Mouse (Mus musculus): ENCODE measurements around the gene H2-DMa. TPM values are rescaled to one million over a fixed set of nuclear protein-coding genes. Genes with fewer than 3 reads are reported as not detected.
A peak's percentile ranks its signal among the peaks of the same experiment; 100 is the strongest.

H2-DMa gene
- polyA plus RNA-seq, 1 experiment from 2014 or later, result 4.8 TPM

- peaks cover 13% of the 10 kb centered on the region; the same call in 1 of the 2 replicates for H3K36me3 ChIP-seq (replicated peaks)
- H3K9me3 ChIP-seq, result no peaks in the 10 kb centered on the region
- H3K4me3 ChIP-seq, result no peak overlapping the region
- H3K27ac ChIP-seq (replicated peaks), result no peak overlapping the region
- peaks cover 24% of the 10 kb centered on the region for H3K27me3 ChIP-seq (replicated peaks; ENCODE audit: low read depth, poor library complexity, severe bottlenecking)
- DNase-seq (ENCODE audit: low spot score), result no peak
- WGBS, result 87% methylated on average over 19 of the region's 19 CpGs
- H3K4me1 ChIP-seq, result peaks cover 33% of the 10 kb centered on the region
These were observed 11.0 kb downstream of the H2-DMa start for GRCm38 (mm10) chr17:34130073-34130947.

- no peak overlapping the region for H3K4me3 ChIP-seq
- H3K27me3 ChIP-seq (replicated peaks; ENCODE audit: low read depth, poor library complexity, severe bottlenecking), result peaks cover 36% of the 10 kb centered on the region
- H3K36me3 ChIP-seq (replicated peaks), result no peaks in the 10 kb centered on the region
- peaks cover 32% of the 10 kb centered on the region for H3K4me1 ChIP-seq
- no peak overlapping the region for H3K27ac ChIP-seq (replicated peaks)
- no peaks in the 10 kb centered on the region for H3K9me3 ChIP-seq
- no peak for DNase-seq (ENCODE audit: low spot score)
- 73% methylated on average over 7 of the region's 7 CpGs for WGBS
These were observed 12.6 kb downstream of the H2-DMa start for GRCm38 (mm10) chr17:34131911-34132310.

- H3K9me3 ChIP-seq, result no peaks in the 10 kb centered on the region
- 86% methylated on average over 11 of the region's 11 CpGs for WGBS
- H3K36me3 ChIP-seq (replicated peaks), result no peaks in the 10 kb centered on the region
- H3K27me3 ChIP-seq (replicated peaks; ENCODE audit: low read depth, poor library complexity, severe bottlenecking), result peaks cover 38% of the 10 kb centered on the region
- H3K4me1 ChIP-seq, result peaks cover 18% of the 10 kb centered on the region
- no peak for DNase-seq (ENCODE audit: low spot score)
- H3K4me3 ChIP-seq, result no peak overlapping the region
- H3K27ac ChIP-seq (replicated peaks), result no peak overlapping the region
These were observed 13.9 kb downstream of the H2-DMa start for GRCm38 (mm10) chr17:34133289-34133688.

GRCm38 (mm10) chr17:34134451-34134850 is 15.1 kb downstream of the H2-DMa start:
- WGBS, result 89% methylated on average over 3 of the region's 3 CpGs
- Histone ChIP-seq H3K9me3 (no peaks in the 10 kb centered on the region), H3K4me3 (no peak overlapping the region), H3K27ac (replicated peaks) (no peak overlapping the region), H3K27me3 (replicated peaks; ENCODE audit: low read depth, poor library complexity, severe bottlenecking) (peaks cover 39% of the 10 kb centered on the region), H3K36me3 (replicated peaks) (no peaks in the 10 kb centered on the region), H3K4me1 (peaks cover 16% of the 10 kb centered on the region)
- DNase-seq (ENCODE audit: low spot score), result no peak

- Histone ChIP-seq H3K4me1 (peaks cover 24% of the 10 kb centered on the region), H3K9me3 (no peaks in the 10 kb centered on the region), H3K27ac (replicated peaks) (peak overlapping the region; percentile 7; the same call in 1 of the 2 replicates), H3K36me3 (replicated peaks) (no peaks in the 10 kb centered on the region), H3K27me3 (replicated peaks; ENCODE audit: low read depth, poor library complexity, severe bottlenecking) (peaks cover 48% of the 10 kb centered on the region), H3K4me3 (peak overlapping the region; percentile 54)
- WGBS, result 8% methylated on average over 31 of the region's 31 CpGs
- DNase-seq (ENCODE audit: low spot score), result peak; percentile 98
These were observed 16.2 kb downstream of the H2-DMa start for GRCm38 (mm10) chr17:34135297-34136224.

GRCm38 (mm10) chr17:34137601-34138000 is 18.3 kb downstream of the H2-DMa start:
- no peaks in the 10 kb centered on the region for H3K9me3 ChIP-seq
- H3K4me3 ChIP-seq, result no peak overlapping the region
- no peak for DNase-seq (ENCODE audit: low spot score)
- peaks cover 32% of the 10 kb centered on the region for H3K4me1 ChIP-seq
- no peaks in the 10 kb centered on the region for H3K36me3 ChIP-seq (replicated peaks)
- WGBS, result 77% methylated on average over 7 of the region's 7 CpGs
- peaks cover 58% of the 10 kb centered on the region for H3K27me3 ChIP-seq (replicated peaks; ENCODE audit: low read depth, poor library complexity, severe bottlenecking)
- no peak overlapping the region for H3K27ac ChIP-seq (replicated peaks)

GRCm38 (mm10) chr17:34138655-34139054 is 19.3 kb downstream of the H2-DMa start:
- Histone ChIP-seq H3K4me1 (peaks cover 42% of the 10 kb centered on the region), H3K36me3 (replicated peaks) (no peaks in the 10 kb centered on the region), H3K27me3 (replicated peaks; ENCODE audit: low read depth, poor library complexity, severe bottlenecking) (peaks cover 58% of the 10 kb centered on the region), H3K27ac (replicated peaks) (no peak overlapping the region), H3K9me3 (no peaks in the 10 kb centered on the region), H3K4me3 (peak overlapping the region; percentile 55; the same call in 1 of the 2 replicates)
- 76% methylated on average over 7 of the region's 7 CpGs for WGBS
- no peak for DNase-seq (ENCODE audit: low spot score)

GRCm38 (mm10) chr17:34139416-34139815 is 20.1 kb downstream of the H2-DMa start:
- H3K4me1 ChIP-seq, result peaks cover 42% of the 10 kb centered on the region
- peak overlapping the region; percentile 55 for H3K4me3 ChIP-seq
- H3K27ac ChIP-seq (replicated peaks), result no peak overlapping the region
- DNase-seq (ENCODE audit: low spot score), result peak; percentile 71
- H3K27me3 ChIP-seq (replicated peaks; ENCODE audit: low read depth, poor library complexity, severe bottlenecking), result peaks cover 58% of the 10 kb centered on the region
- WGBS, result 1% methylated on average over 16 of the region's 16 CpGs
- no peaks in the 10 kb centered on the region for H3K36me3 ChIP-seq (replicated peaks)
- no peaks in the 10 kb centered on the region for H3K9me3 ChIP-seq

GRCm38 (mm10) chr17:34140240-34140639 is 20.9 kb downstream of the H2-DMa start:
- Histone ChIP-seq H3K4me3 (peak overlapping the region; percentile 55), H3K27ac (replicated peaks) (no peak overlapping the region), H3K27me3 (replicated peaks; ENCODE audit: low read depth, poor library complexity, severe bottlenecking) (peaks cover 58% of the 10 kb centered on the region), H3K36me3 (replicated peaks) (no peaks in the 10 kb centered on the region), H3K9me3 (no peaks in the 10 kb centered on the region), H3K4me1 (peaks cover 42% of the 10 kb centered on the region)
- no peak for DNase-seq (ENCODE audit: low spot score)
- 10% methylated on average over 5 of the region's 5 CpGs for WGBS

GRCm38 (mm10) chr17:34141448-34141847 is 22.1 kb downstream of the H2-DMa start:
- Histone ChIP-seq H3K4me3 (no peak overlapping the region), H3K27ac (replicated peaks) (no peak overlapping the region), H3K4me1 (peaks cover 36% of the 10 kb centered on the region), H3K36me3 (replicated peaks) (no peaks in the 10 kb centered on the region), H3K27me3 (replicated peaks; ENCODE audit: low read depth, poor library complexity, severe bottlenecking) (peaks cover 51% of the 10 kb centered on the region), H3K9me3 (no peaks in the 10 kb centered on the region)
- WGBS, result 57% methylated on average over 4 of the region's 4 CpGs
- DNase-seq (ENCODE audit: low spot score), result no peak

GRCm38 (mm10) chr17:34142456-34143010 is 23.2 kb downstream of the H2-DMa start:
- Histone ChIP-seq H3K9me3 (no peaks in the 10 kb centered on the region), H3K4me1 (peaks cover 36% of the 10 kb centered on the region), H3K4me3 (no peak overlapping the region), H3K36me3 (replicated peaks) (no peaks in the 10 kb centered on the region), H3K27me3 (replicated peaks; ENCODE audit: low read depth, poor library complexity, severe bottlenecking) (peaks cover 41% of the 10 kb centered on the region), H3K27ac (replicated peaks) (peak overlapping the region; percentile 14; the same call in 1 of the 2 replicates)
- WGBS, result 61% methylated on average over 7 of the region's 7 CpGs
- DNase-seq (ENCODE audit: low spot score), result no peak

- H3K27ac ChIP-seq (replicated peaks), result peak within 1 kb of the TSS; percentile 14; the same call in 1 of the 2 replicates
- no peaks in the 10 kb centered on the region for H3K9me3 ChIP-seq
- H3K4me3 ChIP-seq, result no peak within 1 kb of the TSS
- H3K4me1 ChIP-seq, result peaks cover 36% of the 10 kb centered on the region
- peaks cover 36% of the 10 kb centered on the region for H3K27me3 ChIP-seq (replicated peaks; ENCODE audit: low read depth, poor library complexity, severe bottlenecking)
- H3K36me3 ChIP-seq (replicated peaks), result no peaks in the 10 kb centered on the region
- DNase-seq (ENCODE audit: low spot score), result peak; percentile 31
- WGBS, result 31% methylated on average over 7 of the region's 7 CpGs
These were observed 23.7 kb downstream of the H2-DMa start, which contains the start of gene H2-DMb2 for GRCm38 (mm10) chr17:34143033-34143432. TSS of gene H2-DMb2 (plus strand) at chr17:34143307.
